Mouse (Mus musculus) embryo, embryonic 11 days (tissue): ENCODE data around the gene 1700093K21Rik.
A peak's percentile ranks its signal among the peaks of the same experiment; 100 is the strongest.
"Not testable (repeated sequence)": the region's sequence is repeated elsewhere in the genome, so short reads cannot be mapped to it uniquely, and the experiment has no call there.

ENCODE experiments used
- DNase-seq: peaks from one replicate; pipeline ENCODE4 v3.0.0-alpha.2; 2015

The 1700093K21Rik gene

DNA sequence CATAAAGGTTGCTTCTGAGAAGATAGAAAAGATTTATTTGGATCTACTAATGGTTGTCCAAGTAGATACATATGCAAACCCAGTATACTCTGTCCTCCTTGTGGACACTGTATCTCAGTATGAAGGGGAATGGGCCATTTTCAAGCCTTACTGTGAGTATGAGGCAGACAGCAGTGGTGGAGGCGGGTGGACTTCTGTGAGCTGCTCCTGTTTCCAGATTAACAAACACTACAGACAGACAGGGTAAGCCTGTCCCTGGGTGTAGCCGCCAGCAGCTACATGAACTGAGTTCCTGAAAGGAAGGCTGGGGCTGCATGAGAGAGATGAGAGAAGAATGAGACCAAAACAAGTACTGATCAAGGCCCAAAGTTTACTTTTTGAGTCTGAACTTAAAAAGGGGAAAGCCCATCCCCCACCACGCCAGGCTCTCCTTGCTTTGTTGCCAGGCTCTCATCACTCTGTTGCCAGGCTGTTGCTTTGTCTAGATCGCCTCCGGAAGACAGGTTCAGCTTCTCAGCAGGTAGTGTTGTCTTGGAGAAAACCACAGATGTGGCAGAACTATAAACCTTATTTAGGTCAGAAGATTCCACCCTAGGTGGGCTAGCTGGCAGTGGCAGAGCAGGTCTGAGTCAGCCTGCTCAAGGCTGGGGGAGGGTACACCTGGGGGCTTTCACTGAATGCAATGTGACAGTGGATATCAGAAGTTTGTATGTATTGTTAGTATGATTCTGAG lies at the start of gene 1700093K21Rik:
1700093K21Rik (minus strand) TSS at position 683 of the 733 bp plus-strand sequence.
- no peak for DNase-seq

DNA sequence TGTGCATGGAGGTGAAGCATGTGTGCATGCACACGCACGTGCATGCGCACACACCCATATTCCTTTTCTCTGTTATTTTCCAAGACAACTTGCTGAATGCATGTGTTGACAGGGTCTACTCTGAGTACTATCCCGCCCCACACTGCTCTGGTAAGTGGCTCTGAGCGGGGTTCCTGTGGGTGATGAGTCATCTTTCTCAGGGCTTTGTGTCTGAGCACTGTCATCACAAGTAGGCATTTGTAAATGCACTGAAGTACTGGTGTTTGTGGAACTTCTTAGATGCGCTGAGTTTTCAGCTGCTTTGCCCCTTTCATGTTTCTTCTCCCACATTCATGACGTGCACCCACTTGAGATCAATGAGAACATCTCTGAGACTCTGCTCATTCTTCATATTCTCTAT lies 49.2 kb upstream of the 1700093K21Rik start:
- DNase-seq, result no peak

DNA sequence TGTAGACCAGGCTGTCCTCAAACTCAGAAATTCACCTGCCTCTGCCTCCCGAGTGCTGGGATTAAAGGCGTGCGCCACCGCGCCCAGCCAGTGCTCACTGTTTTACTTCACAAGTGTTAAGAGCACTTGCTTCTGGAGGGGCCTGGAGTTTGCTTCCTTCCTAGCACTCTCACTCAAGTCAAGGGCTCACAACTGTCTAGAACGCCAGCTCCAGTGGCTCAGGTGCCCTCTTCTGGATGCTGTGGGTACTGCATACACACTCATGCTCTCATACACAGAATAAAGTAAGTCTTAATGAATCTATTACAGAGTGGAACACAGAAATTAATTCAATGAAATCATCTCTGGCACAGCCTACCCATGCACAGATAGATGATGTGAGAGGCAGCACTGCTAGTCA lies 44.8 kb upstream of the 1700093K21Rik start:
- peak; percentile 72 for DNase-seq

DNA sequence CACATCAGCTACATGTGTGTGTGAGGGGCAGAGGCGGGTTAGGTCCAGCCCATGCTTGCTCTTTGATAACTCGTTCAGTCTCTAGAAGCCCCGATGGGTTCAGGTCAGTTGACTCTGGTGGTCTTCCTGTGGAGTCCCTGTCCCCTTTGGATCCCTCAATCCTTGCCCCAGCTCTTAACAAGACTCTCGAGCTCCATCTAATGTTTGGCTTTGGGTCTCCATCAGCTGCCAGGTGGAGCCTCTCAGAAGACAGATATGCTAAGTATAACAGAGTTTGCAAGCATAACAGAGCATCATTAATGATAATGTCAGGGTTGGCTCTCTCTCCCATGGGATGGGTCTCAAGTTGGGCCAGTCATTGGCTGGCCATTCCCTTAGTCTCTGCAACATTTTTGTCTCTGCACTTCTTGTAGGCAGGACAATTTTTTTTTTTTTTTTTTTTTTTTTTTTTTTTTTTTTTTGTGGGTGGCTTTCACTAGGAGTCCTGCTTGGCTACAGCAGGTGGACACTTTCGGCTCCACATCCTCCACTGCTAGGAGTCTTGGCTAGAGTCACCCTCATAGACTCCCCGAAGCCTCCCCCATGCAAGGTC lies 36.2 kb upstream of the 1700093K21Rik start:
- peak; percentile 13 for DNase-seq

DNA sequence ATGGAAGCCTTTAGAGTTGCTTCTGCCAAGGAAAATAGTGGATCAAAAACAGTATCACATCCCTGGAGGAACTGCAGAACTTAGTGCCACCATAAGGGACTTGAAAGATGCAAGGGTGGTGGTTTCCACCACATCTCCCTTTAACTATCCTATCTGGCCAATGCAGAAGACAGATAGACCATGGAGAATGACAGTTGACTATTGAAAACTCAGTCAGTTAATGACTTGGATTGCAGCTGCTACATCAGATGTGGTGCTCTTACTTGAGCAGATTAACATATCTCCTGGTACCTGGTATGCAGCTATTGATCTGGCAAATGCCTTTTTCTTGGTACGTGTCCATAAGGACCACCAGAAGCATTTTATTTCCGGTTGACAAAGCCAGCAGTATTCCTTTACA lies 16.5 kb upstream of the 1700093K21Rik start:
- DNase-seq, result no peak

DNA sequence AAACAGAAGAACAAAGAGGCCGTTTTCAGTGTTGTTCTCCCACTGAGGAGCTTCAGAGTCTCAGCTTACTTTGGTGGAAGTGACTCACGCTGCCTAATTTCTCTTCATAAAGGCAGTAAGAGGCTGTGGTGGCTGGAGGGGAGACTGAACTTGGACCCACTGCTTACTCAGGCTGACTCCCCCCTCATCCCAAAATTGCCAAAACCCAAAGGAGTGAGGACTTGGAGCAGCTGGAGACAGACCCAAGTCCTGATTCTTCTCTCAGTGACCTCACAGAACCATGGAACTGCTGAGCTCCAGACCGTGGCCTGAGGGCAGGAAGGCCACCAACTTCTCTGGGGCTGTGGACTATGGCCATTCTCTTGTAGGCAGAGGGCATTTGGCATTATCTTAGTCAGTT lies 2.0 kb downstream of the 1700093K21Rik start:
- DNase-seq, result no peak

DNA sequence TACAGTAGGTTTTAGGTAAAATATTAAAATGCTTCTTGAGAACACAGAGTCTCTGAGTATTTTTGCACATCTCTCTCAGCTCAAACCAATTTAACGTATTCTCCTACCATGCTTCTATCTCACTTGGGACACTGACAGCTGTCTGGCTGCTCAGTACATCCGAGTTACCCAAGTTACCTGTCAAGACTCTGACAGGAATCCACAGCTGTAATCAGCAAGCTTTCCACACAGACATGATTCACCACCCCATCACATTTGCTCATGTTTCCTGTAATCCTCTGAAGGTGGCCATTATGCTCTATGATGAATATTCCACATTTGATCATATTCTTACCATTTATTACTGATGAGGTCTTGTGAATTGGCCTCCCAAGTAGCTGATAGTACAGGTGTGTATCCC lies 5.6 kb downstream of the 1700093K21Rik start:
- DNase-seq, result no peak

DNA sequence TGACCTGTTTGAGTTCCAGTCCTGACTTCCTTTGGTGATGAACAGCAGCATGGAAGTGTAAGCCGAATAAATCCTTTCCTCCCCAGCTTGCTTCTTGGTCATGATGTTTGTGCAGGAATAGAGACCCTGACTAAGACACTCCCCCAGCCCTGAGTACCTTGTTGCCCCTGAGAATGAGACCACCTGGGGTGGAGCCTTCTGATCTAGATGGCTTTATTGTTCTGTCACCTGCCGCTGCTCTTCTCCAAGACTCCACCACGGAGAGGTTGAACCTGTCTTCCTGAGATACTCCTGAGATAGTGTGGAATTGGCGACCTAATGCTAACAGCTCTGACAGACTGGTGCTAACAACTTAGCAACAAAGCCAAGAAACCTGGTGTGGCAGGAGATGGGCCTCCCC lies 6.2 kb downstream of the 1700093K21Rik start:
- DNase-seq, result not testable (repeated sequence)

DNA sequence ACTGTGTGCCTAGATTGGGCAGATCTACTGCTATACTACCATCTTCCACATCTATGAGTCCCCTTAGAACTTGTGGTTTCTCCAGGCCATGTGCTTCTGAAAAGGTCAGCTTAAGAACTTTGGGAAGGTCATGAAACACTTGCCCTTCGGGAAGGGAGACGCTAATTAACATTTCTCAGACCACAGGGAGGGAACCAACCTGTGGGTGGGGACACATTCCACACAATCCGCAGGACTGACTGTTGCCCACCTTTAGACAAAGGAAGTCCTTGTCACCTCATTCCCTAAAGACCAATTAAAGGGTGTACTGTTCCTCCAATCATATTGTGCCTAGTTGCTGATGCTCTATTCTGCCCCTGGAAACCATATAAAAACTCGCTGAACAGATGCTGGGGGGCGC lies 16.2 kb downstream of the 1700093K21Rik start:
- not testable (repeated sequence) for DNase-seq

DNA sequence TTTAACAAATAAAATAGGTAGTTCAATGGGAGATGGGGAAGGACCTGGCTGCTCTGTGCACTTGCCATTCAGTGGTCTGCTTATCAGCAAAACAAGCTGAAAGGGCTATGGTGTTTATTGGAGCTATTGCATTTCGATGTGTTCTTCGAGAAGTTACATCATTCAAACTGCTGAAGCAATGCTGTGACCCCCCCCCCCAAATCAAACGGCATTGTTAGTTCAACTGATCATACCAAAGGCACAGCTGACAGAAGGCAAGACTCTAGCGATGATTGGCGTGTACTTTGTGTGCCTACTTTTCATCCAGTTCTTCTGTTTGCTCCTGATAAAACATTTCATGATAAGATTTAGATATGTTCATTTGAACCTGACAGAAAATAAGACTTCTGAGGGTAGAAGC lies 22.3 kb downstream of the 1700093K21Rik start:
- peak; percentile 23 for DNase-seq

DNA sequence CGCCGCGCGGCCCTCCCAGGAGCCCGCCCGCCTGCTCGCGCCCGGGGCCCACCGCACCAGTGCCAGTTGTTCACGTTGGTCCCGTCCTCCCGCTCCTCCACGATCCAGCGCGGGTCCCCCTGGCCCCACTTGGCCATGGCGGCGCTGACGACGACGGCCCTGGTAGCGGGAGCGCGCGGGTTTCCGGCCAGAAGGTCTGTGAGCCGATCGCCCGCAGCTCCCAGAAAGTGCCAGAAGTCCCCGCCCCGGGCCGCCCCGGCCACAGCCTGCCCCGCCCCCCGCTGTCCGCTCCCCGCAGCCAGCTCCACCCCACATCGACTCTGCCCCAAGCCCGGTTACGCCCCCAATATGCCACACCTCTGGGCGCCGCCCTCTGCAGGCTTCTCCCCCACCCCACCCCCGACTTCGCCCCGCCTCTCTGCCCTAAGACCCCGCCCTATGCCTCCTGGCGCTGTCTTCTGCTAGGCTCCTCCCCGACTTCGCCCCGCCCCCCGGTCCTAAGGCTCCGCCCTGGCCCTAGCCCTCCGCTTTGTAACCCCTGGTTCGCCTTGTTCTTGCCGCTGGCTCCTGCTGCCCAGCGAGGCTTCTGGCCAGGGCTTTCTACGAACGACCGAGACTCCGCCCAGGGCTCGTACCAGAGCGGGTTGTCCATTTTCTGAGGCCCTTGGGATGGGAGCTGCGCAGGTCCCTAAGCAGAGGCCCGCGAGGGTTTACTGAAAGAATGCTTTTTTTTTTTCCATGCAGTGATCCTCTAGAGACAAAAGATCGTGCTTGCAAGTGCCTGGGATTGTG lies 23.0 kb downstream of the 1700093K21Rik start, which contains the start of gene Ahsa2:
Ahsa2 (minus strand) TSS at position 313 of the 792 bp plus-strand sequence.
- peak; percentile 98 for DNase-seq

DNA sequence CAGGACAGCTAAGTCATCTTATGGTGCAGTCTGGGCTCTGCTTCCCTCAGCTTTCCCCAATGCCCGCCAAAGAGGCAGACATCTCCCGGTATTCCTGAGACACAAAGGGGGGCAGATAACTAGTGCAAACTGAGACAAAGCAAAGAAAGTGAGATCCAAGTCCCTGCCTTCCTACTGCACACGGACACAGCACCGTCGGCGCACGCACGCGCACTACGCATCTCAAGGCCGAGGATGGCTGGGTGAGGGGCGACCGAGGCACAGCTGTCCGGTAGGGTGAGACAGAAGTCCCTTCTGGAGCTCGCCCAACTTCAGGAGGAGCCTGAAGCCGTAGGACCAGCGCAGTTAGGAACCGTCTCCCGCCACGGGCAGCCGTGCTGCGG lies 23.6 kb downstream of the 1700093K21Rik start:
- peak; percentile 87 for DNase-seq

DNA sequence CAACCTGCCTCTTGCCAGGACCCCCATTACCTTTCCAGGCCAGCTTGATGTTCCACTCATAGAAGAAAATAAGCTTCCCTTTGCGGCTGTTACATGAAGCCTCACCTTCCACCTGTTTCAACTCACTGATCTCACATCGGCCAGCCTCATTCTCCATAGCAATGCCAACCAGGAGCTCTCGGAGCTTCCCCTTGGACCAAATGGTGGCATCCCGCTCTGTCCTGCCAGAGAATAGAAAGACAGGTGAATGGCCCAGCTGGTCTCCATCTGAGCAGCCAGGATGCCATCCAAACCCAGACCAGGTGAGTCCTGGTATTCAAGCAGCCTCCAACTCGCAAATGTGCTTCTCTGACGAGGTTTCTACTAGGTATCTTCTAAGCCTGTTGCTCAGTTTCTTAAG lies 24.3 kb downstream of the 1700093K21Rik start:
- DNase-seq, result no peak

DNA sequence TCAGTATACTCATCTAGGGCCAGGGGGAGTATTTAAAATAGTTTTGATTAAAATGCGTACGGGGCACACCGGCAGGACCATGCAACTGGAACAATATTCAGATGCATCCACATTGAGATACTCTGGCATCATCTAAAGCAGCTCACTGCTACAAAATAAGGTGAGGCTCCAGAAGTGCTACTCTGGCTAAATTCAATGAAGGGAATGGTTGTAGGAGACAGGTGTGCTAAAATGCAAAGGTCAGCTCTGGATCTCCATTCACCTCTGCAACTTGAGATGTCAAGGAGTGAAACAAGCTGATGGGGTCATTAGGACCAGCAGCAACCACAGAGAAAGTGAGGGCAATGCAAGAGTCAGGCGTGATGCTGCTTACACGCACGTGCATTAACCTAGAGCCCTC lies 25.7 kb downstream of the 1700093K21Rik start:
- no peak for DNase-seq

DNA sequence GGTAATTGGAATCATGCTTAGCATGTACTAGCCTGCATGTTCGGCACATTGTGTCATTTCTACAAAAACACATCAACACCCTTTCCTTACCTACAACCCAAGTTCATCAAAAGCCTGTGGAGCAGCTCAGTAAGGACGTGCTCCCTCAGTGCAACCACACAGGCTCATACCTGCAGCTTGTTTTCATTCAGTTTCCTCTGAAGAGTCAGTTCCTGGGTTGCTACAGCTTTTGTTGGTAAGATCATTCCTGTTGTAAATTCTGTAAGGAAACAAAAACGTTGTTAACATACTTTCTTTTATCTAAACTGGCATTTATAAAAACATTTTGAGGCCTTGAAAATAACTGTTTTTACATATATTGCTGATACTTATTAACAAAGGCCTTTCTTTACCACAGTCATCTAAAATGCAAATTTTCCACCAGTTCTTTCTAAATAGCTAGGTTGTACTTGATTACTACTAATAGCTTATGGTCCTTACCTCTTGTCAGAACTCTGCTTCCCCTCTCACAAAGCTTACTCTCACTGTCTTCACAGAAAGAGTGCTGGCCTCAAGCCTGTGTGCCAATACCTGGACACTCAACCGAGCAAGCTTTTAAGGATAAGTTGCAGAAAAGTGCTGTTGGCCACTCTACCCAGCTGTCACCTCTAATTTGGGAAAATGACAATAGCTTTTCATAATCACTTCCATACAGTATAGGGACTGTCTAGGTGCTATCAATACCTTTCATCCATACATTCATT lies 28.7 kb downstream of the 1700093K21Rik start:
- no peak for DNase-seq

DNA sequence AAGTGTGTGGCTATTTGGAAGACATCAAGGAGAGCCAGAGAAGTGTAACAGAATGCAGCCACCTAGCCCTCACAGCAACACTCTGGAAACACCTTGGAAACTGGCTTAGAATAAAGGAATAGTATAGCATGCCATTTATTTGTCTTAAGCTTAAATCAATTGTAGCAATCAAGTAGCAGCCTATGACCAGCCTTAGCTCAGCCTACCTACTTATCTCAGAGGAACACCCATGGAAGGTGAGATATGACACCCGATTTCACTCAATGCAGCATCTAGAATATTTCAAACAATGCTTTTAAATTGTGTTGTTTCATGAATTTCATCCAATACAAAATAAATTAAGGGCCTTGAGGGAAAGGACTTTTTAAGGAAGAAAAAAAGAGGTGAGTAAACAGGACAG lies 31.0 kb downstream of the 1700093K21Rik start:
- DNase-seq, result no peak
